Mouse (Mus musculus) layer of hippocampus, adult 11-12 months (tissue): ENCODE measurements at regions not wholly inside any gene's neighbourhood (a gene's known extent, or its start where the extent isn't known, plus 50 kb on each side); places are given as distances from the start of the nearest gene placed in this dataset.
A peak's percentile ranks its signal among the peaks of the same experiment; 100 is the strongest.
"Not testable (repeated sequence)": the region's sequence is repeated elsewhere in the genome, so short reads cannot be mapped to it uniquely, and the experiment has no call there.

Source experiments
- DNase-seq: peaks from one replicate; pipeline ENCODE4 v3.0.0; 2022; ENCODE audit warnings: low spot score

- DNase-seq: no peak
Observed at GRCm38 (mm10) chr3:46771805-46772204, 323.8 kb upstream of the Pabpc4l start.

GRCm38 (mm10) chr3:46764939-46765338 is 316.9 kb upstream of the Pabpc4l start:
- DNase-seq: no peak

- DNase-seq: no peak
Observed at GRCm38 (mm10) chr3:46758500-46758899, 310.5 kb upstream of the Pabpc4l start.

DNA sequence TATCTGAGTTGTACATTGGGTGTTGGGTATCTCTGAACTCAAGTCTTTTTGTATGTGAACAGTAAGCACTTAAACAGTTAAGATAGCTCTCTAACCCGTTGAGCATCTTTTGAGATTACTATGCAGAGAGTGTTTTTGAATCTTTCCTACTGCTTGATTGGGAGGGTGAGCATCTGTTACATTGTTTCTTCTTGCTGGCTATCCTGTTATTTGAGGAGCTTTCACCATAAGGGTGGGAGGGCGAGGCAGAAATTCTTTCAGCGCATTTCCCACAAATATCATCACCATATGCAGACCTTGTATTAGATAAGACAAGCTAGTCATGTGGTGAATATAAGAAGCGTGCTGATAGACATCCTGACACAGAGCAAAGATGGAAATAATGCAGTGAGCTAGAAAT is 279.7 kb upstream of the Pabpc4l start:
- peak; percentile 8 for DNase-seq

- DNase-seq: no peak
Observed at GRCm38 (mm10) chr3:46701649-46702048, 253.6 kb upstream of the Pabpc4l start.

- DNase-seq: not testable (repeated sequence)
Observed at GRCm38 (mm10) chr3:46687680-46688420, 239.8 kb upstream of the Pabpc4l start.
